Mouse (Mus musculus): ENCODE measurements around the gene Tgds. TPM values are rescaled to one million over a fixed set of nuclear protein-coding genes. Genes with fewer than 3 reads are reported as not detected.
A peak's percentile ranks its signal among the peaks of the same experiment; 100 is the strongest.

Tgds gene
- polyA plus RNA-seq, 1 experiment from 2014 or later: 29.2 TPM

GRCm38 (mm10) chr14:118088437-118089207, 43.9 kb downstream of the Tgds start:
- Histone ChIP-seq H3K9ac (peak overlapping the region; percentile 83), H3K4me3 (peak overlapping the region; percentile 80), H3K27ac (replicated peaks) (peak overlapping the region; percentile 46; the same call in 1 of the 2 replicates), H3K4me2 (peak overlapping the region; percentile 72), H3K27me3 (replicated peaks) (peaks cover 19% of the 10 kb centered on the region), H3K9me3 (no peaks in the 10 kb centered on the region), H3K36me3 (no peaks in the 10 kb centered on the region), H3K4me1 (peaks cover 9% of the 10 kb centered on the region)
- ATAC-seq (ENCODE audit: extremely low read depth, insufficient number of reproducible peaks, low FRiP score, low TSS enrichment): no peak
- WGBS: 15% methylated on average over 22 of the region's 22 CpGs

- Histone ChIP-seq H3K27ac (replicated peaks) (no peak overlapping the region), H3K4me3 (no peak overlapping the region), H3K9ac (no peak overlapping the region), H3K4me1 (peaks cover 9% of the 10 kb centered on the region), H3K4me2 (no peak overlapping the region), H3K36me3 (no peaks in the 10 kb centered on the region), H3K27me3 (replicated peaks) (peaks cover 20% of the 10 kb centered on the region), H3K9me3 (no peaks in the 10 kb centered on the region)
- WGBS: 36% methylated on average over 5 of the region's 5 CpGs
- no peak for ATAC-seq (ENCODE audit: extremely low read depth, insufficient number of reproducible peaks, low FRiP score, low TSS enrichment)
These were observed 46.1 kb downstream of the Tgds start for GRCm38 (mm10) chr14:118086271-118087035.

- WGBS: 83% methylated on average over 6 of the region's 6 CpGs
- H3K27ac ChIP-seq (replicated peaks): no peak overlapping the region
- H3K4me1 ChIP-seq: peaks cover 18% of the 10 kb centered on the region; the same call in 1 of the 2 replicates
- H3K4me3 ChIP-seq: no peak overlapping the region
- H3K4me2 ChIP-seq: no peak overlapping the region
- H3K9ac ChIP-seq: no peak overlapping the region
- H3K9me3 ChIP-seq: no peaks in the 10 kb centered on the region
- no peaks in the 10 kb centered on the region for H3K36me3 ChIP-seq
- no peak for ATAC-seq (ENCODE audit: extremely low read depth, insufficient number of reproducible peaks, low FRiP score, low TSS enrichment)
- H3K27me3 ChIP-seq (replicated peaks): peaks cover 20% of the 10 kb centered on the region
These were observed 48.7 kb downstream of the Tgds start for GRCm38 (mm10) chr14:118083851-118084250.

DNA sequence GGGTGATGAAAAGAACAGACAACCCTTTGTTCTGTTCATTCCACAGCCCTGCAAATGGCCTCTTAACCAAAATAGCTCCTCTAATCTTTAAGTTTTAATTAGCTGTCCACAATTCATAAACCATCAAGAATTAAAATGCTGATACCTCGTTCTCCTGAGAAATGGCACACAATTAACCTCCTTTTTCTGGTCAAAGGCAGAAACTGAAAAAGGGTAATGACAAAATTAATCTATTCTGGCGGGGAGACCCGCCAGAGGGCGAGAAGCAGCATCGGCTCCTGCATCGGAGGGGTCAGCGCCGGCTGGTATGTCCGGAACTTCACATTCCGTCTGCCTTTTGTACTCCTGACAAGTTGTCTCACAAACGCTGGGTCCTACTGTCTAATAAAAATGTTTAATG, 51.9 kb downstream of the Tgds start:
- no peak overlapping the region for H3K27ac ChIP-seq (replicated peaks)
- H3K4me1 ChIP-seq: peaks cover 13% of the 10 kb centered on the region; the same call in 1 of the 2 replicates
- peak overlapping the region; percentile 52 for H3K4me2 ChIP-seq
- H3K9ac ChIP-seq: no peak overlapping the region
- 33% methylated on average over 11 of the region's 11 CpGs for whole genome bisulfite sequencing
- no peaks in the 10 kb centered on the region for H3K36me3 ChIP-seq
- H3K9me3 ChIP-seq: no peaks in the 10 kb centered on the region
- no peak for ATAC-seq (ENCODE audit: extremely low read depth, insufficient number of reproducible peaks, low FRiP score, low TSS enrichment)
- peaks cover 14% of the 10 kb centered on the region for H3K27me3 ChIP-seq (replicated peaks)
- peak overlapping the region; percentile 29 for H3K4me3 ChIP-seq

DNA sequence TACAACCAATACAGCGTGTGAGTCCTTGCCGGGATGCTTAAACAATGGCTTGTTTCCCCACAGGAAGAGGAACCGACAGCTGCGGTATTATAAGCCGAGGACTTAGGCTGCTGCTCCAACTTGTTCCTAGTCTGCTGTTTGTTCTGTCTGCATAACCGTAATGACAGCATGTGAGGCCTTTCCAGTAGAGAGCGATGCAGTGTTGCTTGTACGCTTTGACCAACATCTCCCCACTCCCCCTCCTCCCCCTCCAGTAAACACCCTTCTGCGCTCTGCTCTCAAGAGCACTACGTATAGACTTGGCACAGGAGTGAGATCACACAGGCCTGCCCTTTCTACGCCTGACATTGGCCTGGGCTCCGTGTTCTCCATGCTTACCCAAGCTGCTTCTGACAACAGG, 62.5 kb downstream of the Tgds start:
- Histone ChIP-seq H3K4me1 (no peaks in the 10 kb centered on the region), H3K36me3 (no peaks in the 10 kb centered on the region), H3K27me3 (replicated peaks) (no peaks in the 10 kb centered on the region), H3K27ac (replicated peaks) (no peak overlapping the region; the same call in 1 of the 2 replicates), H3K4me2 (no peak overlapping the region), H3K9me3 (no peaks in the 10 kb centered on the region), H3K4me3 (no peak overlapping the region), H3K9ac (no peak overlapping the region)
- no peak for ATAC-seq (ENCODE audit: extremely low read depth, insufficient number of reproducible peaks, low FRiP score, low TSS enrichment)
- WGBS: 70% methylated on average over 12 of the region's 12 CpGs

- no peak overlapping the region for H3K4me3 ChIP-seq
- no peak overlapping the region for H3K4me2 ChIP-seq
- no peaks in the 10 kb centered on the region for H3K27me3 ChIP-seq (replicated peaks)
- no peaks in the 10 kb centered on the region for H3K4me1 ChIP-seq
- no peaks in the 10 kb centered on the region for H3K36me3 ChIP-seq
- no peak for ATAC-seq (ENCODE audit: extremely low read depth, insufficient number of reproducible peaks, low FRiP score, low TSS enrichment)
- 79% methylated on average over 12 of the region's 12 CpGs for WGBS
- H3K9me3 ChIP-seq: no peaks in the 10 kb centered on the region
- H3K27ac ChIP-seq (replicated peaks): no peak overlapping the region; the same call in 1 of the 2 replicates
- H3K9ac ChIP-seq: no peak overlapping the region
These were observed 63.0 kb downstream of the Tgds start for GRCm38 (mm10) chr14:118069439-118070079.

Other genes with a start within 250 kb of the Tgds start
- gene Dct, start 80.5 kb downstream of the Tgds start, polyA plus RNA-seq (2015; fragmentation: Nextera tagmentation; extraction: Ambion mirVana): 1.9 and 2.3 TPM in 2 replicates
- gene Gpr180, start 4.4 kb upstream of the Tgds start, polyA plus RNA-seq (2015; fragmentation: Nextera tagmentation; extraction: Ambion mirVana): 40.5 and 41.9 TPM in 2 replicates
- gene Sox21, start 104.3 kb upstream of the Tgds start, polyA plus RNA-seq (2015; fragmentation: Nextera tagmentation; extraction: Ambion mirVana): 0.05 and 0.06 TPM in 2 replicates
- gene Gm9376, start 134.2 kb upstream of the Tgds start, polyA plus RNA-seq (2015; fragmentation: Nextera tagmentation; extraction: Ambion mirVana): not detected in 2 replicates